Mouse (Mus musculus): ENCODE measurements around the gene Arhgap19. TPM values are rescaled to one million over a fixed set of nuclear protein-coding genes. Genes with fewer than 3 reads are reported as not detected.

Arhgap19 gene
- polyA plus RNA-seq, 1 experiment from 2014 or later = 11.9 TPM

DNA sequence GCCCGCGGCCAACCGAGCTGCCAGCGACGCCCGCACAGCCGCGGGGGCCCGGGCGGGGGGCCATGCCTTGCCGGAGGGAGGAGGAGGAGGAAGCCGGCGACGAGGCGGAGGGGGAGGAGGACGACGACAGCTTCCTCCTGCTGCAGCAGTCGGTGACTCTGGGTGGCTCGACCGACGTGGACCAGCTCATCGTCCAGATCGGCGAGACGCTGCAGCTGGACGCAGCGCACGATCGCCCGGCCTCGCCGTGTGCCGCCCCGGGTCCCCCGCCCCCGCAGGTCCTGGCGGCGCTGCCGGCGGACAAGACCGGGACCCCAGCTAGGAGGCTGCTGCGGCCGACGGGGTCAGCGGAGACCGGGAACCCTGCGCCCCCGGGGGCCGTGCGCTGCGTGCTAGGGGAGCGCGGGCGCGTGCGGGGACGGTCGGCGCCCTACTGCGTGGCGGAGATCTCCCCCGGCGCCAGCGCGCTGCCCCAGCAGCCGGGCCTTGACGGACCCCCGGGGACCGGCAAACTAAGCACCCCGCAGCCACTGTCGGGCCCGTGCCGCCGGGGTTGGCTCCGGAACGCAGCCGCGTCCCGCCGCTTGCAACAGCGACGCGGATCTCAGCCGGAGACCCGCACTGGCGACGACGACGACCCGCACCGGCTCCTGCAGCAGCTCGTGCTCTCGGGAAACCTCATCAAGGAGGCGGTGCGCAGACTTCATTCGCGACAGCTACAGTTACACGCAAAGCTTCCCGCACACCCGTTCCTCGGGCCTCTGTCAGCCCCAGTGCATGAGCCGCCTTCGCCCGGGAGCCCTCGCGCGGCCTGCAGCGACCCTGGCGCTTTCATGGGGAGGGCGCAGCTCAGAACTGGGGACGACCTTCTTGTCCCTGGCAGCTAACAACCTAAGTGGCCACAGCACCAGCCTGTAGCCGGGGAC, 28.5 kb upstream of the Arhgap19 start:
- Histone ChIP-seq H3K4me3 (peak overlapping the region; percentile 78), H3K4me2 (peak overlapping the region; percentile 99), H3K9me3 (no peaks in the 10 kb centered on the region), H3K4me1 (peaks cover 20% of the 10 kb centered on the region), H3K36me3 (no peaks in the 10 kb centered on the region), H3K27ac (replicated peaks) (peak overlapping the region; percentile 85), H3K27me3 (replicated peaks) (peaks cover 24% of the 10 kb centered on the region), H3K9ac (peak overlapping the region; percentile 86)
- peak; percentile 55; the same call in 1 of the 2 replicates for ATAC-seq (ENCODE audit: extremely low read depth, insufficient number of reproducible peaks, low FRiP score, low TSS enrichment)
- under 1% methylated on average over 94 of the region's 112 CpGs for WGBS

DNA sequence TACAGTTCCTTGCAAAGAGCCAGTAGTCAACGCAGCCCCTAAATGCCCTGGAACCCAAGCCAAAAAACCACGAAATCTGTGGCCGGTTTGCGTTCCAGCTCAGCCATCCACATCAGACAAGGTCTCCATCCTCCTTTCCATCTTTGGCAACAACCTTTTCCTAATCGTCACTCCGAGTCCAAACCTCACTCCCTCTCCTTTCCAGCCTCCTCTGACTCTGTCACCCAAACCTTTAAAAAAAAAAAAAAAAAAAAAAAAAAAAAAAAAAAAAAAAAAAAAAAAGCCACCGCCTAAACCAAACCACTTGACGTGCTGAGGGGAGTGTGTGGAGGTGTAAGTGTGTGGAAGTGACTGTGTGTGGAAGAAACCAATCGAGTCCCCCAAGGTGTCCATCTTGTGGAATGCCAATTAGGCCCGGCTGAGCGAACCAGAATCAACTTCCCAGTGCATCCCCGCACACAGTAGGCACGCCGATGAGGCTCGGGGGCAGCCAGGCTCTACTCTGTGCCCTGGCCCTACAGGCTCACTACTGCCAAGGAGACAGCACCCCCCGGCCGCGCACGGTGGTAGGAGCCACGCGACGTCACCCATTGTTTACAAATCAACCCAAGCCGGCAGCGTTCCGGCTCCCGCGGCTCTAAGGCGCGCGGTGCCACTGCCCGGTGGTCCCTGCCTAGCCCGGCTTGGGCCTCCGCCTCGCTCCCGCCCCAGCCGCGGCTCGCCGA, 27.7 kb upstream of the Arhgap19 start, which contains the start of gene Frat1:
Gene Frat1 (plus strand): TSS at position 590 of the 725 bp plus-strand sequence.
- Histone ChIP-seq H3K4me1 (peaks cover 17% of the 10 kb centered on the region), H3K9ac (peak within 1 kb of the TSS; percentile 86), H3K4me3 (peak within 1 kb of the TSS; percentile 78), H3K27ac (replicated peaks) (peak within 1 kb of the TSS; percentile 85), H3K36me3 (no peaks in the 10 kb centered on the region), H3K4me2 (peak within 1 kb of the TSS; percentile 99), H3K27me3 (replicated peaks) (peaks cover 24% of the 10 kb centered on the region), H3K9me3 (no peaks in the 10 kb centered on the region)
- WGBS = under 1% methylated on average over 32 of the region's 39 CpGs
- ATAC-seq (ENCODE audit: extremely low read depth, insufficient number of reproducible peaks, low FRiP score, low TSS enrichment) = peak; percentile 85

DNA sequence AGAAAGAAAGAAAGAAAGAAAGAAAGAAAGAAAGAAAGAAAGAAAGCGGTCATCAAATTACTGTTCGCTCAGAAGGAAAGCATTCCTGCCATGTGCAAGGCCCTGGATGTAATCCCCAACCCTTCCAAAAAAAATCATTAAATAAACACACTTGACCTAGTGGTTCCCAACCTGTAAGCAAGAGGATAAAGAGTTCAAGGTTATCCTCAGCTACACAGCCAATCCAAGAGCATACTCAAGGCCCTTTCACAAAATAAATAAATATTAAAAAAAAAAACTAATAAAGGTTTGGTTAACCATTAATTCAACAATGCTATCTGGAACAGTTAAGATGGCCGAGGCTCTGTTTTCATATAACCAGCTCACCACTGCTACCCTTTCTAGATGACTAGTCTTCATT, 27.1 kb upstream of the Arhgap19 start:
- peak overlapping the region; percentile 99 for H3K4me2 ChIP-seq
- peak overlapping the region; percentile 78 for H3K4me3 ChIP-seq
- 75% methylated on average over 3 of the region's 3 CpGs for WGBS
- no peak overlapping the region for H3K27ac ChIP-seq (replicated peaks)
- H3K9me3 ChIP-seq = no peaks in the 10 kb centered on the region
- no peaks in the 10 kb centered on the region for H3K36me3 ChIP-seq
- peak overlapping the region; percentile 51; the same call in 1 of the 2 replicates for H3K9ac ChIP-seq
- no peak for ATAC-seq (ENCODE audit: extremely low read depth, insufficient number of reproducible peaks, low FRiP score, low TSS enrichment)
- H3K4me1 ChIP-seq = peaks cover 17% of the 10 kb centered on the region
- H3K27me3 ChIP-seq (replicated peaks) = peaks cover 24% of the 10 kb centered on the region

DNA sequence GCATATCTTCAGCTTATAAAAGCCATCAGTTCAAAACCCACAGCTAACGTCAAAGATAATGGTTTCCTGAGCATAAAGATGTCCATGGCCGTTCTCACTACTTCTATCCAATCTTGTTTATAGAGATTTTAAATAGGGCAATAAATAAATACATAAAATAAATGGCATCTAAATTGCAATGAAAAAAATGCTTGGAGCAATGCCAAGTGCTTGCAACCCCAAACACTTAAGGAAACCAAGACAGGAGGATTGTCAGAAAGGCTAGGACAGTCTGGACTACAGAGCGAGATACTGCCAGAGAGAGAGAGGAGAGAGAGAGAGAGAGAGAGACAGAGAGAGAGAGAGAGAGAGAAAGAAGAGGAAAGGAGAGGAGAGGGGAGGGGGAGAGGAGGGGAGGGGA, 24.7 kb upstream of the Arhgap19 start:
- Histone ChIP-seq H3K27me3 (replicated peaks) (peaks cover 2% of the 10 kb centered on the region), H3K9me3 (no peaks in the 10 kb centered on the region), H3K9ac (no peak overlapping the region), H3K4me1 (peaks cover 9% of the 10 kb centered on the region), H3K27ac (replicated peaks) (no peak overlapping the region), H3K4me3 (no peak overlapping the region), H3K36me3 (no peaks in the 10 kb centered on the region), H3K4me2 (no peak overlapping the region)
- 77% methylated on average over 3 of the region's 3 CpGs for WGBS
- no peak for ATAC-seq (ENCODE audit: extremely low read depth, insufficient number of reproducible peaks, low FRiP score, low TSS enrichment)

DNA sequence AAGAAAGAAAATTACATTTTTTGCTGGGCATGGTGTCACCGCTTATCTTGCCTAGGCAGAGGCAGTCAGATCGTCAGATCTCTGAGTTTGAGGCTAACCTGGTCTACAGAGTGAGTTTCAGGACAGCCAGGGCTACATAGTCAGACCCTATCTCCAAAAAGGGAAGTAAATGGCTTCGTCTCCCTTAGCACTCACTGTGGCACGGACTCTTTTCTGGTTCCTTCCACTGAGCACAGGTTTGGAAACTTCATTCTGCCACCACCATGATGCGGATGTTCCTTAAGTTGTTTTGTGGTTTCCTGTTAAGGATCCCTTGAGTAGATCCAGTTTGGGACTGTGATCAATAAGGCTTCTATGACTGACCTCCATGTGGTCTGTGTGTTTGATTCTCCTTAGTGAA, 23.1 kb upstream of the Arhgap19 start:
- no peak overlapping the region for H3K4me2 ChIP-seq
- no peak overlapping the region for H3K27ac ChIP-seq (replicated peaks)
- peaks cover 3% of the 10 kb centered on the region; the same call in 1 of the 2 replicates for H3K4me1 ChIP-seq
- H3K27me3 ChIP-seq (replicated peaks) = no peaks in the 10 kb centered on the region
- H3K9me3 ChIP-seq = no peaks in the 10 kb centered on the region
- no peak overlapping the region for H3K9ac ChIP-seq
- 77% methylated on average over 5 of the region's 5 CpGs for WGBS
- ATAC-seq (ENCODE audit: extremely low read depth, insufficient number of reproducible peaks, low FRiP score, low TSS enrichment) = no peak
- H3K4me3 ChIP-seq = no peak overlapping the region
- no peaks in the 10 kb centered on the region for H3K36me3 ChIP-seq

DNA sequence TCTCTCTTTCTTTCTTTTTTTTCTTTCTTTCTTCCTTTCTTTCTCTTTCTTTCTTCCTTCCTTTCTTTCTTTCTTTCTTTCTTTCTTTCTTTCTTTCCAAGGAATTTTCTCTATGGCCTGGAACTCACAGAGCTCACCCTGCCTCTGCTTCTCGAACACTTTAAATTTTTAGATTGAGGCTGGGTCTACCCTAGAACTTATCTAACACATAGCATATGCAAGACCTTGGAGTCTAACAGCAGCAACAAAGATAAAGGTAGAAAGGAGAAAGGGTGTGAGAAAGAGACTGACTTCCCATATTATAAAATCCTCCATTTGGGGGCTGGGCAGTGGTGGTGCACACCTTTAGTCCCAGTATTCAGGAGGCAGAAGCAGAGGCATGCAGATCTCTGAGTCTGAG, 20.7 kb upstream of the Arhgap19 start:
- H3K4me3 ChIP-seq = no peak overlapping the region
- no peak overlapping the region for H3K9ac ChIP-seq
- 63% methylated on average over 1 of the region's 1 CpGs for WGBS
- H3K9me3 ChIP-seq = no peaks in the 10 kb centered on the region
- H3K27ac ChIP-seq (replicated peaks) = no peak overlapping the region
- H3K36me3 ChIP-seq = no peaks in the 10 kb centered on the region
- H3K4me1 ChIP-seq = peaks cover 3% of the 10 kb centered on the region
- no peak overlapping the region for H3K4me2 ChIP-seq
- no peaks in the 10 kb centered on the region for H3K27me3 ChIP-seq (replicated peaks)
- no peak for ATAC-seq (ENCODE audit: extremely low read depth, insufficient number of reproducible peaks, low FRiP score, low TSS enrichment)

DNA sequence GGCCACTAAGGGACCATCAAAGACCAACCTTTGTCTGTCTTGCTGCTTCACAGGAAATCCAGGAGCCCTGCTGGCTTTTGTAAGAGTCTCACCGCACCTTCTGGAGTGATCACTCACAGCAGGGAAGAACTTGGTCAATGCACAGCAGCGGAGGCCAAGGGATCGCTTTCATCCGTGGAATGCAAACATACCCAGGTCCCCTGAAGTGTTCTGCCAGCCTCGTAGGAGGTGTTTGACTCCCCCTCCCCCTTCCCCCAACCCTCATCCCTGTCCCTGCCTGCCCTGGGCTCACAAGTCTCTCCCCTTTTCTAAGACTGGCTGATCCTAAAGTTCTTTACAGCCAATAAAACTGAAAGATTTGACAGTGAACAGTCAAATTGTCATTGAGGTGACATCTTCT, 19.6 kb upstream of the Arhgap19 start:
- 14% methylated on average over 5 of the region's 5 CpGs for WGBS
- Histone ChIP-seq H3K27ac (replicated peaks) (no peak overlapping the region), H3K27me3 (replicated peaks) (no peaks in the 10 kb centered on the region), H3K9ac (no peak overlapping the region), H3K4me1 (peaks cover 11% of the 10 kb centered on the region), H3K9me3 (no peaks in the 10 kb centered on the region), H3K4me2 (no peak overlapping the region), H3K36me3 (no peaks in the 10 kb centered on the region), H3K4me3 (no peak overlapping the region)
- ATAC-seq (ENCODE audit: extremely low read depth, insufficient number of reproducible peaks, low FRiP score, low TSS enrichment) = no peak

DNA sequence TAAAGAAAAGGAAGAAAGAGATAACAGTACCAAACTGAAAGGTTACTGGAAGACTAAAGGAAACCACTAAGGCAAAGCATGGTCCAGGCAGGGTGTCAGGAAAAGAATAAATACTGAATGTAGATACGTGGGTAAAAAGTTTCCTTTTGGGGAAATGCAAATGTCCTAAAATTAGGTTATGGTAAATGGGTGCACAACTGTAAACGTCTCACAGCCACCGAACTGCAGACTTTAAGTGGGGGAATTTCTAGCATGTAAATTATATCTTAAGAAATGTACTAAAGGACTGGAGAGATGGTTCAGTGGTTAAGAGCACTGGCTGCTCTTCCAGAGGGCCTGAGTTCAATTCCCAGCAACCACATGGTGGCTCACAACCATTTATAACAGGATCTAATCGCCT, 16.9 kb upstream of the Arhgap19 start:
- H3K27ac ChIP-seq (replicated peaks) = no peak overlapping the region
- peaks cover 11% of the 10 kb centered on the region for H3K4me1 ChIP-seq
- no peaks in the 10 kb centered on the region for H3K36me3 ChIP-seq
- no peaks in the 10 kb centered on the region for H3K9me3 ChIP-seq
- no peak overlapping the region for H3K4me2 ChIP-seq
- no peak for ATAC-seq (ENCODE audit: extremely low read depth, insufficient number of reproducible peaks, low FRiP score, low TSS enrichment)
- WGBS = 82% methylated on average over 4 of the region's 4 CpGs
- no peak overlapping the region for H3K9ac ChIP-seq
- H3K4me3 ChIP-seq = no peak overlapping the region
- H3K27me3 ChIP-seq (replicated peaks) = no peaks in the 10 kb centered on the region

DNA sequence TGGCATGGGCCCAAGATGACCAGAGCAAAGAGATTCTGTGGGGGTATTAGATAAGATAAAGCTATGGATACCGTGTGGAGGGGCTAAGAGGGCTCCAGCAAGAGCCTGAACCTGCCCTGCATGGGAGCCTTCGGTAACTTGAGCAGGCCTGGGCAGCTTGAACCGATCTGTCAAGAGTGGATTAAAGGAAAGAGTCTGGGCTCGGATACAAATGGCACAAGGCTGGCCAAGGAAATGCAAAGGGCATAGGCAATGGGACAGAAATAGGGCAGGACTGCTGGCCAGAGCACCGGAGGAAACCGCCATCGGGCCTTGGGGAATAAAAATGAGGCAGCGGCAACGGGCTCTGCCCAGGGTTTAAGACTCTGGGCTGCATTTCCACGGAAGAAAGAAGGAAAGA, 15.5 kb upstream of the Arhgap19 start:
- peaks cover 11% of the 10 kb centered on the region for H3K4me1 ChIP-seq
- ATAC-seq (ENCODE audit: extremely low read depth, insufficient number of reproducible peaks, low FRiP score, low TSS enrichment) = no peak

DNA sequence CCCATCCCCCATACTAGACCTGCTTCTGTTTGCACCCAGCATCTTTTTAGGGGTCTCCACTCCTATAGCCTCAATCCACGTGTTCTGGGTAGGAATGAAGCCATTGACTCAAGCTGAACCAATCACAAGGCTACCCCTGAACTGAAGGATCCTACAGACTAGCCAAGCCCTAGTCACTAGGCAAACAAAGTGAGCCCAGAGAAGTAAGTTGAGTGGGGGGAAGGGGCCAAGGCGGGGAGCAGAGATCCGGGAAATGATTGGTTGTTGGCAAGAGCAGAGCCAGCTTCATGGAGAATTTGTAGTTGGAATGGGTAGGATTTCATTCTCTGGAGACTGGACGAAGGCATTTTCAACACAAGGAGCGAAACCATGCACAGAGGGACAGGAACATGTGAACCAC, 15.1 kb upstream of the Arhgap19 start:
- no peak overlapping the region for H3K4me3 ChIP-seq
- H3K4me1 ChIP-seq = peaks cover 11% of the 10 kb centered on the region
- H3K27me3 ChIP-seq (replicated peaks) = no peaks in the 10 kb centered on the region
- WGBS = 48% methylated on average over 5 of the region's 5 CpGs
- H3K36me3 ChIP-seq = no peaks in the 10 kb centered on the region
- peak overlapping the region; percentile 4; the same call in 1 of the 2 replicates for H3K4me2 ChIP-seq
- H3K9ac ChIP-seq = no peak overlapping the region
- ATAC-seq (ENCODE audit: extremely low read depth, insufficient number of reproducible peaks, low FRiP score, low TSS enrichment) = no peak
- no peaks in the 10 kb centered on the region for H3K9me3 ChIP-seq
- 0 out of 2 replicates have a peak overlapping the region, but pooled peaks have one; percentile 24 for H3K27ac ChIP-seq (replicated peaks)

More for the DNA sequence above, 15.5 kb upstream of the Arhgap19 start:
- Histone ChIP-seq H3K27me3 (replicated peaks) (no peaks in the 10 kb centered on the region), H3K27ac (replicated peaks) (peak overlapping the region; percentile 24; the same call in 1 of the 2 replicates), H3K9me3 (no peaks in the 10 kb centered on the region), H3K4me2 (peak overlapping the region; percentile 4; the same call in 1 of the 2 replicates), H3K9ac (0 out of 2 replicates have a peak overlapping the region, but pooled peaks have one; percentile 34), H3K36me3 (no peaks in the 10 kb centered on the region), H3K4me3 (no peak overlapping the region)
- WGBS = 36% methylated on average over 10 of the region's 10 CpGs

DNA sequence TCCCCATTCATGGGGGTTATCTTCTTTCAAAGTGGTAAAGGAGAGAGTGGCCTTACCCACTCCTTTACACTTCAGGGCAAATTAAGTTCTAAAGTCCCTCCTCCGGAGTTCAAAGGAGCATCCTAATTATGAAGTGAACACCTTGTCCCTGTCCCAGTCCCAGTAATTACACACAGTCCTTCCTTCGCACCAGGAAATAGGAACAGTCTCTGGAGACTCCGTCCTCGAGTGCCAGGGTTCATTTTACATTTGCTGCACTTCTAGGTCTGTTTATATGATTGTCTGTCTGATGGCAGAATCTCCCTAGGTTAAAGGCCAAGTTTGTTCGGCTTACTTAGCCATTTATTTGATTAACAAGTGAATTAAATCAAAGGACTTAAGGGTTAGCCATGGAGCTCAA, 14.6 kb upstream of the Arhgap19 start:
- ATAC-seq (ENCODE audit: extremely low read depth, insufficient number of reproducible peaks, low FRiP score, low TSS enrichment) = no peak
- H3K9me3 ChIP-seq = no peaks in the 10 kb centered on the region
- peaks cover 11% of the 10 kb centered on the region for H3K4me1 ChIP-seq
- no peaks in the 10 kb centered on the region for H3K27me3 ChIP-seq (replicated peaks)
- H3K9ac ChIP-seq = no peak overlapping the region
- no peak overlapping the region for H3K4me2 ChIP-seq
- 62% methylated on average over 5 of the region's 5 CpGs for WGBS
- H3K36me3 ChIP-seq = no peaks in the 10 kb centered on the region
- no peak overlapping the region for H3K4me3 ChIP-seq
- no peak overlapping the region for H3K27ac ChIP-seq (replicated peaks)

Data from heart, embryonic 13.5 days (tissue).